Mouse (Mus musculus): ENCODE measurements around the gene Pgghg. TPM values are rescaled to one million over a fixed set of nuclear protein-coding genes. Genes with fewer than 3 reads are reported as not detected.
A peak's percentile ranks its signal among the peaks of the same experiment; 100 is the strongest.

Pgghg gene
- total and polyA plus RNA-seq, 3 experiments: 3.1 to 3.3 (median 3.2) TPM

- dilution Hi-C loops (cut with MboI; ENCODE audit: extremely low pct_ligation_motif_present, extremely low pct_unique_long_range_greater_than_20kb, low sequenced_read_pairs): no loop called here
- Histone ChIP-seq H3K9ac (ENCODE audit: insufficient read depth, low read depth) (no peak overlapping the region), H3K9me3 (replicated peaks; ENCODE audit: low read length) (no peaks in the 10 kb centered on the region), H3K36me3 (replicated peaks in 1 of 2; ENCODE audit: control insufficient read depth in 1 of 2, insufficient read depth in 1 of 2, low read length in 1 of 2) (peaks cover 23 to 48% of the 10 kb centered on the region in 2 experiments), H3K27ac (ENCODE audit: insufficient read depth, low read depth) (no peak overlapping the region), H3K4me2 (ENCODE audit: insufficient read depth, low read depth, poor library complexity, severe bottlenecking) (no peak overlapping the region), H3K79me2 (replicated peaks; ENCODE audit: control insufficient read depth, extremely low read depth, insufficient read depth, poor library complexity, severe bottlenecking) (no peaks in the 10 kb centered on the region), H3K4me1 (ENCODE audit: control insufficient read depth in 1 of 2, insufficient read depth in 2 of 2) (peaks cover 16 to 57% of the 10 kb centered on the region in 2 experiments), H3K27me3 (replicated peaks) (no peaks in the 10 kb centered on the region), H3K4me3 (replicated peaks in 1 of 3; ENCODE audit: low read depth in 2 of 3, low read length in 2 of 3, poor library complexity in 1 of 3) (no peak overlapping the region)
- peak; percentile 36 for DNase-seq (ENCODE audit: extremely low read depth)
- no peak for TF ChIP-seq NELFE (IDR thresholded peaks at IDR 0.05; ENCODE audit: low read depth, low read length)
- TF ChIP-seq ZNF384 (IDR thresholded peaks at IDR 0.05; ENCODE audit: low read depth, low read length): no peak
- TF ChIP-seq CHD2 (IDR thresholded peaks at IDR 0.05; ENCODE audit: low read length): no peak
- peak; percentile 32; the same call in 1 of the 2 replicates for TF ChIP-seq BHLHE40 (IDR thresholded peaks at IDR 0.05; ENCODE audit: low read depth, low read length)
- no peak for TF ChIP-seq MAZ (IDR thresholded peaks at IDR 0.05; ENCODE audit: low read depth, low read length)
- no peak for TF ChIP-seq MEF2A (IDR thresholded peaks at IDR 0.05; ENCODE audit: borderline replicate concordance, low read depth, low read length)
- TF ChIP-seq EP300 (IDR thresholded peaks at IDR 0.05; ENCODE audit: low read length): no peak
- in situ Hi-C loops (cut with MboI; ENCODE audit: low pct_ligation_motif_present, low pct_unique_long_range_greater_than_20kb, low sequenced_read_pairs): no loop called here
These were observed 3.0 kb downstream of the Pgghg start for GRCm38 (mm10) chr7:140944236-140944635.

- no peak for TF ChIP-seq TBP (conservative IDR thresholded peaks at IDR 0.05; ENCODE audit: low read depth, low read length)
- TF ChIP-seq MEF2A (IDR thresholded peaks at IDR 0.05; ENCODE audit: borderline replicate concordance, low read depth, low read length): no peak
- TF ChIP-seq CTCF (conservative IDR thresholded peaks at IDR 0.05 in 1 of 2, IDR thresholded peaks at IDR 0.05 in 1 of 2; ENCODE audit: low read depth in 2 of 2, low read length in 2 of 2): no peak
- TF ChIP-seq RCOR1 (conservative IDR thresholded peaks at IDR 0.05; ENCODE audit: low read depth, low read length): no peak
- TF ChIP-seq MXI1 (IDR thresholded peaks at IDR 0.05; ENCODE audit: low read depth, low read length): no peak
- no peak for TF ChIP-seq ZC3H11A (IDR thresholded peaks at IDR 0.05; ENCODE audit: low read depth, low read length)
- no peak for TF ChIP-seq ETS1 (conservative IDR thresholded peaks at IDR 0.05; ENCODE audit: low read depth, low read length)
- no peak for TF ChIP-seq TCF12 (IDR thresholded peaks at IDR 0.05; ENCODE audit: low read depth, low read length)
- TF ChIP-seq ELF1 (IDR thresholded peaks at IDR 0.05; ENCODE audit: low read depth, low read length): no peak
- peaks cover 29 to 58% of the 10 kb centered on the region in 2 experiments for H3K36me3 ChIP-seq (replicated peaks in 1 of 2; ENCODE audit: control insufficient read depth in 1 of 2, insufficient read depth in 1 of 2, low read length in 1 of 2)
- H3K27ac ChIP-seq (ENCODE audit: insufficient read depth, low read depth): no peak overlapping the region
- no peak for DNase-seq (ENCODE audit: extremely low read depth)
- peaks cover 7 to 47% of the 10 kb centered on the region in 2 experiments for H3K4me1 ChIP-seq (ENCODE audit: control insufficient read depth in 1 of 2, insufficient read depth in 2 of 2)
- no peaks in the 10 kb centered on the region for H3K9me3 ChIP-seq (replicated peaks; ENCODE audit: low read length)
- dilution Hi-C loops (cut with MboI; ENCODE audit: extremely low pct_ligation_motif_present, extremely low pct_unique_long_range_greater_than_20kb, low sequenced_read_pairs) (no loop called here), in situ Hi-C loops (cut with MboI; ENCODE audit: low pct_ligation_motif_present, low pct_unique_long_range_greater_than_20kb, low sequenced_read_pairs) (loop anchor here (5.0 kb wide), 1 partner anchor 33 kb away; no protein-coding TSS in a partner anchor)
- no peaks in the 10 kb centered on the region for H3K27me3 ChIP-seq (replicated peaks)
- no peak overlapping the region for H3K9ac ChIP-seq (ENCODE audit: insufficient read depth, low read depth)
- no peaks in the 10 kb centered on the region for H3K79me2 ChIP-seq (replicated peaks; ENCODE audit: control insufficient read depth, extremely low read depth, insufficient read depth, poor library complexity, severe bottlenecking)
- H3K4me3 ChIP-seq (replicated peaks in 1 of 3; ENCODE audit: low read depth in 2 of 3, low read length in 2 of 3, poor library complexity in 1 of 3): no peak overlapping the region
- H3K4me2 ChIP-seq (ENCODE audit: insufficient read depth, low read depth, poor library complexity, severe bottlenecking): no peak overlapping the region
These were observed 4.1 kb downstream of the Pgghg start for GRCm38 (mm10) chr7:140945247-140945646.
